Mouse (Mus musculus): ENCODE data around the gene Crip2.

- TF ChIP-seq CTCF (IDR thresholded peaks at IDR 0.05; ENCODE audit: low read depth) (no peak), EP300 (optimal IDR thresholded peaks at IDR 0.05) (no peak)
Measured at GRCm38 (mm10) chr12:113140616-113141411, 778 bp downstream of the Crip2 start.
